Mouse (Mus musculus): ENCODE data around the gene Gper1. TPM values are rescaled to one million over a fixed set of nuclear protein-coding genes. Genes with fewer than 3 reads are reported as not detected.
A peak's percentile ranks its signal among the peaks of the same experiment; 100 is the strongest.

The Gper1 gene
- polyA plus RNA-seq, 1 experiment from 2014 or later, result 4.4 TPM

DNA sequence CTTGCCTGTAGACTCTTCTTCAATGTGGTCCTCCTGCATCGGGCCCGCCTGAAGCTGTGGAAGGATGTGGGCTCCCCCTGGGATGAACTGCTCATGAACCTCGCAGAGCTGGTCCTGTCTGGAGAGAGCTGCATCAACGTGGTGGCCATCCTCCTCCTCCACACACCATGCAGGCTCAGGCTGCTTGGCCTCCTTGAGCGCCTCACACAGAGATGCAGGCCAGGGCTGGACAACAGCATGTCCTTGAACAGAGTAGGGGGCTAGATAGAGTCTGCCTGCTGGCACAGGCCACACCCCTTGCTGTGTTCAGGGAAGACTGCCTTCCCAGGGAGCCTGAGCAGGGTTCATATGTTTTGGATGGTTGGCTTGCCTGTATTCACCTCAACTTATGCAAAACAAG, 8.0 kb upstream of the Gper1 start:
- no peak overlapping the region for H3K4me2 ChIP-seq (ENCODE audit: low read depth)
- no peaks in the 10 kb centered on the region for H3K36me3 ChIP-seq (ENCODE audit: control insufficient read depth, insufficient read depth, low read length)
- no peaks in the 10 kb centered on the region for H3K27me3 ChIP-seq (ENCODE audit: control insufficient read depth, insufficient read depth, low read length)
- H3K27ac ChIP-seq (ENCODE audit: low read depth, low read length), result no peak overlapping the region
- no peak overlapping the region for H3K9ac ChIP-seq (ENCODE audit: low read length)
- DNase-seq (ENCODE audit: low spot score) (no peak), ATAC-seq (ENCODE audit: insufficient read depth, low FRiP score, low TSS enrichment) (no peak)
- H3K4me3 ChIP-seq (ENCODE audit: low read depth, low read length), result no peak overlapping the region
- 0 out of 2 replicates have a peak, but pooled peaks cover 2% of the 10 kb centered on the region for H3K9me3 ChIP-seq (ENCODE audit: control insufficient read depth, low read length)
- 92% methylated on average over 5 of the region's 5 CpGs for WGBS
- peaks cover 16% of the 10 kb centered on the region for H3K4me1 ChIP-seq (ENCODE audit: control insufficient read depth, insufficient read depth, low read length)

DNA sequence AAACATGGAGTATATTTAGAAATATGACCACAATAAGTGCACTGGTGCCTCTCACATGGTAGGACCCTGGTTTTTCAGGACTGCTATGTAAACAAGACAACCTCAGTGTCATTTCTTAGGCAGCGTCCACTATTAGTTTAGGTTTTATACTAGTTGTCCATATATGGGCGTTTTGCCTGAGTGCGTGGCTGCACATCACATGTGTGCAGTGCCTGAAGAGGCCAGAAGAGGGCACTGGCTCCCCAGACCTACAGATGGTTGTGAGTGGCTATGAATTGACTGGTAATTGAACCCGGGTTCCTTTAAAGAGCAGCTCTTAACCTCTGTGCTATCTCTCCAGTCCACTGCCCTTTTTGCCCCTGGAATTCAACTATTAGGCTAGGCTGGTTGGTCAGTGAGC, 6.0 kb upstream of the Gper1 start:
- H3K9ac ChIP-seq (ENCODE audit: low read length), result no peak overlapping the region
- no peaks in the 10 kb centered on the region for H3K36me3 ChIP-seq (ENCODE audit: control insufficient read depth, insufficient read depth, low read length)
- no peak overlapping the region for H3K4me2 ChIP-seq (ENCODE audit: low read depth)
- no peak overlapping the region for H3K4me3 ChIP-seq (ENCODE audit: low read depth, low read length)
- no peak for DNase-seq (ENCODE audit: low spot score)
- WGBS, result 92% methylated on average over 4 of the region's 4 CpGs
- H3K27me3 ChIP-seq (ENCODE audit: control insufficient read depth, insufficient read depth, low read length), result no peaks in the 10 kb centered on the region
- no peak for ATAC-seq (ENCODE audit: insufficient read depth, low FRiP score, low TSS enrichment)
- no peak overlapping the region for H3K27ac ChIP-seq (ENCODE audit: low read depth, low read length)
- H3K4me1 ChIP-seq (ENCODE audit: control insufficient read depth, insufficient read depth, low read length), result peaks cover 16% of the 10 kb centered on the region
- 0 out of 2 replicates have a peak, but pooled peaks cover 2% of the 10 kb centered on the region for H3K9me3 ChIP-seq (ENCODE audit: control insufficient read depth, low read length)

DNA sequence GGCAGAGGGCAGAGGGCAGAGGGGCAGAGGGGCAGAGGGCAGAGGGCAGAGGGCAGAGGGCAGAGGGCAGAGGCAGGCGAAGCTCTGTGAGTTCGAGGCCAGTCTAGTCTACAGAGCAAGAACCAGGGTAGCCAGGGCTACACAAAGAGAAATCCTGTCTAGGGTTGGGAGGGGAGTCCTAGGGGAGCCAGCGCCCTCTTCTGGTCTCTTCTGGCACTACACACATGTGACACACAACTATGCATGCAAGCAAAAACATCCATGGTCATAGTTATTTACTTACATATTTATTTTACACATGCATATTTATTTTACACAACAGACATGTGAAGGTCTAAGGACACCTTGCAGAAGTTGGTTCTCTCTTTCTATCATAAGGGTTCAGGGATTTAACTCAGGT, 5.5 kb upstream of the Gper1 start:
- H3K27me3 ChIP-seq (ENCODE audit: control insufficient read depth, insufficient read depth, low read length), result no peaks in the 10 kb centered on the region
- H3K4me1 ChIP-seq (ENCODE audit: control insufficient read depth, insufficient read depth, low read length), result peaks cover 16% of the 10 kb centered on the region
- 0 out of 2 replicates have a peak, but pooled peaks cover 2% of the 10 kb centered on the region for H3K9me3 ChIP-seq (ENCODE audit: control insufficient read depth, low read length)
- peak overlapping the region; percentile 82; the same call in 1 of the 2 replicates for H3K27ac ChIP-seq (ENCODE audit: low read depth, low read length)
- H3K4me2 ChIP-seq (ENCODE audit: low read depth), result no peak overlapping the region
- H3K4me3 ChIP-seq (ENCODE audit: low read depth, low read length), result no peak overlapping the region
- H3K9ac ChIP-seq (ENCODE audit: low read length), result no peak overlapping the region
- ATAC-seq (ENCODE audit: insufficient read depth, low FRiP score, low TSS enrichment) (no peak), DNase-seq (ENCODE audit: low spot score) (no peak)
- WGBS, result 82% methylated on average over 3 of the region's 3 CpGs
- H3K36me3 ChIP-seq (ENCODE audit: control insufficient read depth, insufficient read depth, low read length), result no peaks in the 10 kb centered on the region

DNA sequence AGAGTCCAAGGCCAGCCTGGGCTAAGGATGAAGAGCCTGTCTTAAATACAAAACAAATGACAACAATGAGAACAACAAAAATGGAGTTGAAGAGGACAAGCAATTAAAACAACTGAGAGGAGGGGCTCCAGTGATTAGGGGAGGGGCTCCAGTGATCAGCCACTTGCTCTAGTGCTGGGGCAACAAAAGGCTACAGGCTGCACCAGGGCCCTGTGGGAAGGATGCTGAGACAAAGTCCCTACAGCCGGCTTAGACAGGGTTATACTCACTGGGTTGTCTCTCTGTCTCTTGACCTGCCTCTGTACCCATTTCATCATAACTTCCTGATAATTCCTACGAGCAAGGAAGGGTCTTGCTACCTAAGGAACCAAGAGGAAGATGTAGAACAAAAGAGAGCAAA, 4.8 kb upstream of the Gper1 start:
- no peak for ATAC-seq (ENCODE audit: insufficient read depth, low FRiP score, low TSS enrichment)
- peaks cover 17% of the 10 kb centered on the region for H3K4me1 ChIP-seq (ENCODE audit: control insufficient read depth, insufficient read depth, low read length)
- no peaks in the 10 kb centered on the region for H3K27me3 ChIP-seq (ENCODE audit: control insufficient read depth, insufficient read depth, low read length)
- H3K36me3 ChIP-seq (ENCODE audit: control insufficient read depth, insufficient read depth, low read length), result no peaks in the 10 kb centered on the region
- H3K9me3 ChIP-seq (ENCODE audit: control insufficient read depth, low read length), result 0 out of 2 replicates have a peak, but pooled peaks cover 2% of the 10 kb centered on the region
- H3K27ac ChIP-seq (ENCODE audit: low read depth, low read length), result peak overlapping the region; percentile 82
- H3K4me2 ChIP-seq (ENCODE audit: low read depth), result no peak overlapping the region
- H3K9ac ChIP-seq (ENCODE audit: low read length), result peak overlapping the region; percentile 18; the same call in 1 of the 2 replicates
- no peak for DNase-seq (ENCODE audit: low spot score)
- WGBS, result 38% methylated on average over 2 of the region's 2 CpGs
- no peak overlapping the region for H3K4me3 ChIP-seq (ENCODE audit: low read depth, low read length)

DNA sequence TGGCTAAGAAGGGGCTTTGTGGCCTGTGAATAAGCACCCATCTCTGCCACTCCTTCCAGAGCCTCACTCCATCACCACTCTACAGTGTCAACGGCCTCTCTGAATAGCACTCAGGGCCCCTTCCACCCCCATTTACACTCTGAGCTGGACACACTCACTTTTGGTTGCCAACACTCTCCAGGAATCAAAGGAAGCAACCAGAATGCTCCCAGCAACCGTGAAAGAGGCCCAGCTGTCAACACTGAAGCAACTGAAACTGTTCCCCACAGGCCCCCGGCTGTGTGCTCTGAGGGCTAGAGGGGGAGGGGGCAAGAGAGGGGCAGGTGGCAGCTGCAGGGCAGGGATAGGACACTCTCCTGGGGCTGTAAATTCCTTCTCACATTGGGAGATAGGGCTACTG, 4.3 kb upstream of the Gper1 start:
- DNase-seq (ENCODE audit: low spot score), result peak; percentile 59
- ATAC-seq (ENCODE audit: insufficient read depth, low FRiP score, low TSS enrichment), result peak; percentile 87
- no peak overlapping the region for H3K4me2 ChIP-seq (ENCODE audit: low read depth)
- H3K9ac ChIP-seq (ENCODE audit: low read length), result no peak overlapping the region
- H3K4me1 ChIP-seq (ENCODE audit: control insufficient read depth, insufficient read depth, low read length), result peaks cover 21% of the 10 kb centered on the region
- H3K27ac ChIP-seq (ENCODE audit: low read depth, low read length), result peak overlapping the region; percentile 82
- no peaks in the 10 kb centered on the region for H3K36me3 ChIP-seq (ENCODE audit: control insufficient read depth, insufficient read depth, low read length)
- WGBS, result 8% methylated on average over 3 of the region's 3 CpGs
- H3K4me3 ChIP-seq (ENCODE audit: low read depth, low read length), result no peak overlapping the region
- H3K27me3 ChIP-seq (ENCODE audit: control insufficient read depth, insufficient read depth, low read length), result no peaks in the 10 kb centered on the region
- H3K9me3 ChIP-seq (ENCODE audit: control insufficient read depth, low read length), result 0 out of 2 replicates have a peak, but pooled peaks cover 2% of the 10 kb centered on the region

DNA sequence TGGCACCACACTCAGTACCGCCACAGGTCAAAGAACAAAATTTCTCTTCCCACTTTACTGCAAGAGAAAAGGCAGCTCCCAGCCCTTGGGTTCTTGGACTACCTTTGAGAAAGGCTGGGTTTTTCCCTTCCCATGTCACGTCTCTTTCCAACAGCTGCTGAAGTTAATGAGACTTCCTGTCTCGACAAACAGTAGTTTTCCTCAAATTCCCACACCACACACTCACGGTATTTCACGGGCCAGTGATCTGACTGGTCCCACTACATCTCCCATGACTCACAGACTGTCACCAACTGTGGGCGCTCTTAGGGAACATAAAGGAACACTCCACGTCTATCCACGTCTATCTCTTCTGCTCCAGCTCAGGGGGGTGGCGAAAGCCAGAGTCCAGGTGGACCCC, 2.2 kb downstream of the Gper1 start:
- H3K4me3 ChIP-seq (ENCODE audit: low read depth, low read length), result no peak overlapping the region
- WGBS, result 79% methylated on average over 9 of the region's 9 CpGs
- DNase-seq (ENCODE audit: low spot score), result no peak
- no peaks in the 10 kb centered on the region for H3K36me3 ChIP-seq (ENCODE audit: control insufficient read depth, insufficient read depth, low read length)
- H3K27me3 ChIP-seq (ENCODE audit: control insufficient read depth, insufficient read depth, low read length), result no peaks in the 10 kb centered on the region
- H3K4me1 ChIP-seq (ENCODE audit: control insufficient read depth, insufficient read depth, low read length), result peaks cover 12% of the 10 kb centered on the region
- H3K9me3 ChIP-seq (ENCODE audit: control insufficient read depth, low read length), result no peaks in the 10 kb centered on the region
- ATAC-seq (ENCODE audit: insufficient read depth, low FRiP score, low TSS enrichment), result no peak
- no peak overlapping the region for H3K4me2 ChIP-seq (ENCODE audit: low read depth)
- no peak overlapping the region for H3K27ac ChIP-seq (ENCODE audit: low read depth, low read length)
- no peak overlapping the region for H3K9ac ChIP-seq (ENCODE audit: low read length)

DNA sequence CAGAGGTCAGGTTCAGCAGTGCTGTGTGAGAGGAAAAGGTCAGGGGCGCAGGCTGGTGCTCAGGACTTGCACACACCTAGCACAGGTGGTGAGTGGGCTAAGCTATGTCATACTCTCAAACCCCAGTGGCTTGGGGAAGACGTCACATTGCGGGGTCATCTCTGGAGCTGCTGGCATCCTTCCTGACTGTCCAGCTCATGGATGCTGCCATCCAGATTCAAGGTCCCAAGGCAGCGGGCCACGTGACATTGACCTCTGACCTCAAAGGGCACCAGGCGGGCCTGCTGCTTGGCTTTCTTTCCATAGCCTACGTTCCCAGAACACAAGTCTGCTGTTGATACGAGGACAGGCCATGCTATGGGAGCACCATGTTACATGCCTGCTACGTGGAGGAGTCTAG, 4.0 kb downstream of the Gper1 start:
- no peak overlapping the region for H3K4me3 ChIP-seq (ENCODE audit: low read depth, low read length)
- H3K36me3 ChIP-seq (ENCODE audit: control insufficient read depth, insufficient read depth, low read length), result no peaks in the 10 kb centered on the region
- no peaks in the 10 kb centered on the region for H3K27me3 ChIP-seq (ENCODE audit: control insufficient read depth, insufficient read depth, low read length)
- no peaks in the 10 kb centered on the region for H3K9me3 ChIP-seq (ENCODE audit: control insufficient read depth, low read length)
- ATAC-seq (ENCODE audit: insufficient read depth, low FRiP score, low TSS enrichment) (no peak), DNase-seq (ENCODE audit: low spot score) (no peak)
- peaks cover 16% of the 10 kb centered on the region for H3K4me1 ChIP-seq (ENCODE audit: control insufficient read depth, insufficient read depth, low read length)
- no peak overlapping the region for H3K4me2 ChIP-seq (ENCODE audit: low read depth)
- no peak overlapping the region for H3K27ac ChIP-seq (ENCODE audit: low read depth, low read length)
- WGBS, result 91% methylated on average over 9 of the region's 9 CpGs
- no peak overlapping the region for H3K9ac ChIP-seq (ENCODE audit: low read length)

DNA sequence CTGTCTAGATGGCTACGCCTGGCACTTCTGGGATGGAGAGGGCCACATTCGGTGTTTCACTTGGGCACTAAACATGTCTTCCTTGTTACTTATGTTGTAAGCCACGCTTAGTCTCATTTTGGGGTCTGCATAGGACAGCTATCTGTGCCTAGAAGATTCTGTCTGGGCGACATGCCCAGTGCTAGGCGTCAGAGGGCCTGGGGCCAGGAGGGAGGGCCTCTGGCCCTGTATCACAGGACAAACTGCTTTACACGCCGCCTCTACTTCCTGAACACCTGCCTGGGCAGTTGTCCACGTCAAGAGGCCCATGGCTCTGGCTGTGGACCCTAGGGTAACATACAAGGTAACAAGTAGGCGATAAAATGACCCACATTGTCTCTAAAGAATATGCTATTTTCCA, 5.0 kb downstream of the Gper1 start:
- H3K4me3 ChIP-seq (ENCODE audit: low read depth, low read length), result no peak overlapping the region
- peaks cover 16% of the 10 kb centered on the region for H3K4me1 ChIP-seq (ENCODE audit: control insufficient read depth, insufficient read depth, low read length)
- H3K36me3 ChIP-seq (ENCODE audit: control insufficient read depth, insufficient read depth, low read length), result no peaks in the 10 kb centered on the region
- H3K4me2 ChIP-seq (ENCODE audit: low read depth), result no peak overlapping the region
- DNase-seq (ENCODE audit: low spot score) (no peak), ATAC-seq (ENCODE audit: insufficient read depth, low FRiP score, low TSS enrichment) (no peak)
- no peak overlapping the region for H3K9ac ChIP-seq (ENCODE audit: low read length)
- no peak overlapping the region for H3K27ac ChIP-seq (ENCODE audit: low read depth, low read length)
- no peaks in the 10 kb centered on the region for H3K27me3 ChIP-seq (ENCODE audit: control insufficient read depth, insufficient read depth, low read length)
- no peaks in the 10 kb centered on the region for H3K9me3 ChIP-seq (ENCODE audit: control insufficient read depth, low read length)
- WGBS, result 89% methylated on average over 9 of the region's 9 CpGs

DNA sequence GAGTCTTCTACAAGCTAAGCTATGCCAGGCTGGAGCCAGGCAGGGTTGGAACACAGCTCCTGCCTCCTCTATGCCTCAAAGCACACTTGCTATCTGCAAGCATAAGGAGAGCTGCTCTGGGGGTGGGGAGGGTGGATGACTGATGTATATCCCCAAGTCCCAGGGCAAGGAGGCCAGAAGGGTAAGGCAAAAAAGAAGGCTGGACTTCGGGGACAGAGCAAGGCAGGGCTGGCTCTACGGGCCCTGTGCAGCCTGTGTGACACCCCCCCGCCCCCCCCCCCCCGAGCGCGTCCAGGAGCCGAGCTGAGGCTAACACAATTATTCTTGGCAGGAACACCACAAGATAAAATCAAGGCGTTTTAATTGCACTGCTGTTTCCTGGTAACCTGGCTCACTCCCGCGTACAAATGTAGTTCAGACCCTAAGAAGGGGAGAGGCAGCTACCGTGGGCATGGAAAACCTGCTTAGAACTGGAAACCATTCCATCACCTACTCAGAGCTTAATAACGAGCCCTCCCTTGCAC, 6.9 kb downstream of the Gper1 start:
- Histone ChIP-seq H3K9ac (ENCODE audit: low read length) (no peak overlapping the region), H3K4me2 (ENCODE audit: low read depth) (no peak overlapping the region), H3K4me3 (ENCODE audit: low read depth, low read length) (no peak overlapping the region), H3K36me3 (ENCODE audit: control insufficient read depth, insufficient read depth, low read length) (no peaks in the 10 kb centered on the region), H3K27ac (ENCODE audit: low read depth, low read length) (0 out of 2 replicates have a peak overlapping the region, but pooled peaks have one; percentile 8), H3K9me3 (ENCODE audit: control insufficient read depth, low read length) (no peaks in the 10 kb centered on the region), H3K27me3 (ENCODE audit: control insufficient read depth, insufficient read depth, low read length) (no peaks in the 10 kb centered on the region), H3K4me1 (ENCODE audit: control insufficient read depth, insufficient read depth, low read length) (peaks cover 20% of the 10 kb centered on the region)
- no peak for ATAC-seq (ENCODE audit: insufficient read depth, low FRiP score, low TSS enrichment)
- 60% methylated on average over 12 of the region's 12 CpGs for WGBS
- DNase-seq (ENCODE audit: low spot score), result no peak

Measured in neural tube, embryonic 11.5 days (tissue).